Mouse (Mus musculus) MEL (cell line): ENCODE data around the gene Cyp3a57. TPM values are rescaled to one million over a fixed set of nuclear protein-coding genes. Genes with fewer than 3 reads are reported as not detected.
"Not testable (repeated sequence)": the region's sequence is repeated elsewhere in the genome, so short reads cannot be mapped to it uniquely, and the experiment has no call there.

Experiments
- DNase-seq: peaks from one replicate; pipeline ENCODE4 v3.0.0; 2011; ENCODE audit warnings: low read depth, low spot score
- H3K27ac ChIP-seq: 2 replicates; pipeline ENCODE4 v1.5.1; 2012; ENCODE audit warnings: low read depth, mild to moderate bottlenecking, control low read depth, low read length, moderate library complexity; ENCODE audit not compliant: control insufficient read depth
- H3K27me3 ChIP-seq, 2 experiments: fragments of 150-350 bp in 1 of 2; sonication (generic) in 1 of 2; 2 replicates each; pipeline ENCODE4 v1.6.1; 2012; ENCODE audit warnings: low read length in 2 of 2, mild to moderate bottlenecking in 2 of 2, improper control_type of control experiment in 1 of 2, moderate library complexity in 1 of 2; ENCODE audit not compliant: insufficient read depth in 2 of 2, control insufficient read depth in 1 of 2
- H3K36me3 ChIP-seq, 2 experiments: 2 replicates each; pipeline ENCODE4 v1.6.1; 2012 to 2014; ENCODE audit warnings: low read length in 2 of 2, improper control_type of control experiment in 1 of 2, inconsistent platforms in 1 of 2, mild to moderate bottlenecking in 1 of 2; ENCODE audit not compliant: insufficient read depth in 2 of 2, control insufficient read depth in 1 of 2
- H3K4me1 ChIP-seq, 2 experiments: fragments of 150-350 bp in 1 of 2; sonication (generic) in 1 of 2; 2 replicates each; pipeline ENCODE4 v1.6.1; 2012; ENCODE audit warnings: low read length in 2 of 2, improper control_type of control experiment in 1 of 2, mild to moderate bottlenecking in 1 of 2; ENCODE audit not compliant: insufficient read depth in 2 of 2, control insufficient read depth in 1 of 2
- H3K4me3 ChIP-seq, 2 experiments: fragments of 150-350 bp in 1 of 2; sonication (generic) in 1 of 2; 2 replicates each; pipeline ENCODE4 v1.5.1; 2012; ENCODE audit warnings: low read depth in 2 of 2, low read length in 2 of 2, mild to moderate bottlenecking in 2 of 2, moderate library complexity in 2 of 2, control low read depth in 1 of 2, improper control_type of control experiment in 1 of 2; ENCODE audit not compliant: control insufficient read depth in 1 of 2, insufficient read depth in 1 of 2
- H3K79me2 ChIP-seq: 2 replicates; pipeline ENCODE4 v1.6.1; 2012; ENCODE audit warnings: mild to moderate bottlenecking, low read length, moderate library complexity; ENCODE audit not compliant: control insufficient read depth, poor library complexity, insufficient read depth
- H3K9ac ChIP-seq: 2 replicates; pipeline ENCODE4 v1.6.1; 2012; ENCODE audit warnings: low read depth, mild to moderate bottlenecking, control low read depth, low read length, moderate library complexity; ENCODE audit not compliant: control insufficient read depth, poor library complexity, severe bottlenecking
- H3K9me3 ChIP-seq: fragments of 150-350 bp; sonication (generic); replicated peaks from 2 replicates; pipeline ENCODE4 v1.6.1; 2012; ENCODE audit warnings: mild to moderate bottlenecking, low read length, improper control_type of control experiment, moderate library complexity; ENCODE audit not compliant: insufficient read depth
- BHLHE40 ChIP-seq: IDR thresholded peaks from 2 replicates; pipeline ENCODE4 v1.6.1; 2012; ENCODE audit warnings: low read depth, mild to moderate bottlenecking, inconsistent platforms, low read length, improper control_type of control experiment, borderline replicate concordance
- CHD1 ChIP-seq: IDR thresholded peaks from 2 replicates; pipeline ENCODE4 v1.6.1; 2012; ENCODE audit warnings: low read depth, mild to moderate bottlenecking, inconsistent platforms, low read length, improper control_type of control experiment
- CHD2 ChIP-seq: IDR thresholded peaks from 2 replicates; pipeline ENCODE4 v1.6.1; 2011; ENCODE audit warnings: low read length, improper control_type of control experiment
- E2F4 ChIP-seq: IDR thresholded peaks from 2 replicates; pipeline ENCODE4 v1.6.1; 2011; ENCODE audit warnings: low read depth, low read length, improper control_type of control experiment, borderline replicate concordance
- EP300 ChIP-seq, 2 experiments: IDR thresholded peaks; 2 replicates each; pipeline ENCODE4 v1.6.1; 2011; ENCODE audit warnings: improper control_type of control experiment in 2 of 2, low read length in 2 of 2, low read depth in 1 of 2, mild to moderate bottlenecking in 1 of 2
- ETS1 ChIP-seq: IDR thresholded peaks from 2 replicates; pipeline ENCODE4 v1.6.1; 2012; ENCODE audit warnings: low read depth, mild to moderate bottlenecking, inconsistent platforms, low read length, improper control_type of control experiment, moderate library complexity
- GATA1 ChIP-seq: IDR thresholded peaks from 2 replicates; pipeline ENCODE4 v1.6.1; 2011; ENCODE audit warnings: low read depth, low read length, improper control_type of control experiment
- MAX ChIP-seq: IDR thresholded peaks from 2 replicates; pipeline ENCODE4 v1.6.1; 2011; ENCODE audit warnings: low read length, improper control_type of control experiment
- MYC ChIP-seq: IDR thresholded peaks from 2 replicates; pipeline ENCODE4 v1.6.1; 2011; ENCODE audit warnings: low read depth, mild to moderate bottlenecking, low read length, improper control_type of control experiment, moderate library complexity
- POLR2A ChIP-seq, 2 experiments: IDR thresholded peaks; 2 replicates each; pipeline ENCODE4 v1.6.1; 2011 to 2012; ENCODE audit warnings: low read length in 2 of 2, mild to moderate bottlenecking in 2 of 2, control low read depth in 1 of 2, improper control_type of control experiment in 1 of 2, low read depth in 1 of 2, moderate library complexity in 1 of 2; ENCODE audit not compliant: control insufficient read depth in 1 of 2, insufficient read depth in 1 of 2, poor library complexity in 1 of 2
- POLR2AphosphoS2 ChIP-seq: IDR thresholded peaks from 2 replicates; pipeline ENCODE4 v1.6.1; 2011; ENCODE audit warnings: low read length, improper control_type of control experiment
- POLR2AphosphoS5 ChIP-seq: IDR thresholded peaks from 2 replicates; pipeline ENCODE4 v1.6.1; 2012; ENCODE audit warnings: low read depth, borderline replicate concordance, mild to moderate bottlenecking, inconsistent platforms, low read length, moderate library complexity, mixed read lengths
- RAD21 ChIP-seq: IDR thresholded peaks from 2 replicates; pipeline ENCODE4 v1.6.1; 2011; ENCODE audit warnings: mild to moderate bottlenecking, low read depth, low read length, improper control_type of control experiment
- SIN3A ChIP-seq: IDR thresholded peaks from 2 replicates; pipeline ENCODE4 v1.6.1; 2012; ENCODE audit warnings: low read length, improper control_type of control experiment, inconsistent platforms
- ZC3H11A ChIP-seq: IDR thresholded peaks from 2 replicates; pipeline ENCODE4 v1.6.1; 2012; ENCODE audit warnings: low read depth, mild to moderate bottlenecking, inconsistent platforms, low read length, improper control_type of control experiment
- ZNF384 ChIP-seq: IDR thresholded peaks from 2 replicates; pipeline ENCODE4 v1.6.1; 2012; ENCODE audit warnings: low read depth, mild to moderate bottlenecking, inconsistent platforms, low read length, improper control_type of control experiment
- polyA plus RNA-seq, 2 experiments: library from polyadenylated mRNA; stranded (reverse) in 1 of 2; unstranded in 1 of 2; fragments of >175 nt in 1 of 2; fragments of >200 nt in 1 of 2; gene quantifications; 2 replicates each; pipeline versions ENCODE4 v1.2.1 to v1.2.4; 2012; ENCODE audit warnings: low replicate concordance in 2 of 2, low read depth in 1 of 2; ENCODE audit not compliant: insufficient read length in 2 of 2, insufficient read depth in 1 of 2, missing spikeins in 1 of 2
- total RNA-seq: library from RNA; depleted of rRNA; stranded (reverse); fragments of 300-350 nt; gene quantifications from 2 replicates; pipeline ENCODE4 v1.2.3, GENCODE M21; 2012

Gene Cyp3a57
- total and polyA plus RNA-seq, 3 experiments: not detected

GRCm38 (mm10) chr5:145313845-145314244, 31.2 kb upstream of the Cyp3a57 start:
- TF ChIP-seq CHD2: no peak
- no peak for TF ChIP-seq SIN3A
- no peak for TF ChIP-seq RAD21
- no peak for TF ChIP-seq BHLHE40
- TF ChIP-seq ZC3H11A: no peak
- no peak for TF ChIP-seq E2F4
- no peak for TF ChIP-seq CHD1
- TF ChIP-seq ZNF384: no peak
- TF ChIP-seq EP300 (IDR thresholded peaks at IDR 0.05; ENCODE audit: low read depth in 1 of 2, low read length in 2 of 2): no peak
- TF ChIP-seq POLR2AphosphoS2: no peak
- TF ChIP-seq GATA1: no peak
- no peak for TF ChIP-seq ETS1
- no peak for TF ChIP-seq POLR2A (IDR thresholded peaks at IDR 0.05; ENCODE audit: control insufficient read depth in 1 of 2, insufficient read depth in 1 of 2, low read depth in 1 of 2, low read length in 2 of 2, poor library complexity in 1 of 2)
- no peak for TF ChIP-seq MAX
- TF ChIP-seq POLR2AphosphoS5: no peak
- Histone ChIP-seq H3K79me2 (no peaks in the 10 kb centered on the region), H3K9ac (no peak overlapping the region), H3K27ac (no peak overlapping the region), H3K27me3 (peaks cover 0 to 1% of the 10 kb centered on the region in 2 experiments; a peak in 2 of 4 replicates), H3K4me1 (no peaks in the 10 kb centered on the region), H3K9me3 (no peaks in the 10 kb centered on the region), H3K4me3 (no peak overlapping the region), H3K36me3 (no peaks in the 10 kb centered on the region)
- DNase-seq: no peak

DNA sequence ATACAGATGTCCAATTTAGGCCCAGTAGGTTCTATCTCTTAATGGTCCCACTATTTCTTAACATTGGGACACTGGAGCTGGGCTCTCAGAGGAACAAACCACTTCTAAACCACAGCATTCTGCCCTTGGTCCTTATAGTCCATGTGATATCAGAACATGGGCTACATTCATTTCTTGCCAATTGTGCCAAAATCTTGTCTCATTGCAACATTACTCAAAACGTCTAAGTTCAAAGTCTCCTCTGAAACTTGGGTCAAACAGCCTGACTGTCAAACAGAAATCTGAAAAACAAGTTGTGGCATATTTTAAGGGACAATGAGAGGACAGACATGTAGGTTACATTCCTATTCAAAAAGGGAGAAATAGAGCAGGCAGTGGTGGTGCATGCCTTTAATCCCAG, 27.9 kb upstream of the Cyp3a57 start:
- no peaks in the 10 kb centered on the region for H3K4me1 ChIP-seq
- H3K4me3 ChIP-seq: no peak overlapping the region
- no peak for DNase-seq
- no peaks in the 10 kb centered on the region for H3K9me3 ChIP-seq
- H3K79me2 ChIP-seq: no peaks in the 10 kb centered on the region
- H3K27me3 ChIP-seq: peaks cover 0 to under 1% of the 10 kb centered on the region in 2 experiments; a peak in 2 of 4 replicates
- TF ChIP-seq MYC: no peak
- TF ChIP-seq E2F4: no peak
- no peak overlapping the region for H3K27ac ChIP-seq
- no peaks in the 10 kb centered on the region for H3K36me3 ChIP-seq
- H3K9ac ChIP-seq: no peak overlapping the region

GRCm38 (mm10) chr5:145338756-145339155, 6.3 kb upstream of the Cyp3a57 start:
- H3K9me3 ChIP-seq, H3K79me2 ChIP-seq, H3K27ac ChIP-seq, H3K27me3 ChIP-seq, DNase-seq, H3K36me3 ChIP-seq, H3K4me3 ChIP-seq, H3K9ac ChIP-seq, H3K4me1 ChIP-seq: not testable (repeated sequence)
